Mouse (Mus musculus): ENCODE results near the gene Aqp2.

Aqp2 gene

DNA sequence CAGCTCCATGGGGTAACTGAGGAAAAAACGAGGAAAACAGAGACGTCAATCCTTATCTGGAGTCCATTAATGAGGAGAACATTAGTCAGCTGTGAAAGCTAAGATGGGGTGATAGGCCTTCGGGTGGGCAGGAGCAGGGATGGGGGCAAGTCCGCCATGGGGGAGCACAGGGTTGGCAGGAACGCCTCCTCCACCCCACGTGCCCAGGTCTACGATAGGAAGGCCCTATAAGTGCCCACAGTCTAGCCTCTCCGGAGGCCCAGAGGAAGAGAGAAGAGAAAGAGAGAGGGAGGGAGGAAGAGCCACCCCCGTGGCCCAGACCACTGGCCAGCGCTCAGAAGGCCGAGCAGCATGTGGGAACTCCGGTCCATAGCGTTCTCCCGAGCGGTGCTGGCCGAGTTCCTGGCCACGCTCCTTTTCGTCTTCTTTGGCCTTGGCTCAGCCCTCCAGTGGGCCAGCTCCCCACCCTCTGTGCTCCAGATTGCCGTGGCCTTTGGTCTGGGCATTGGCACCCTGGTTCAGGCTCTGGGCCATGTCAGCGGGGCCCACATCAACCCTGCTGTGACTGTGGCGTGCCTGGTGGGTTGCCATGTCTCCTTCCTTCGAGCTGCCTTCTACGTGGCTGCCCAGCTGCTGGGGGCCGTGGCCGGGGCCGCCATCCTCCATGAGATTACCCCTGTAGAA is at the start of gene Aqp2:
TSS of gene Aqp2 (plus strand) at position 254 of the 684 bp plus-strand sequence.
- no peak for DNase-seq

DNA sequence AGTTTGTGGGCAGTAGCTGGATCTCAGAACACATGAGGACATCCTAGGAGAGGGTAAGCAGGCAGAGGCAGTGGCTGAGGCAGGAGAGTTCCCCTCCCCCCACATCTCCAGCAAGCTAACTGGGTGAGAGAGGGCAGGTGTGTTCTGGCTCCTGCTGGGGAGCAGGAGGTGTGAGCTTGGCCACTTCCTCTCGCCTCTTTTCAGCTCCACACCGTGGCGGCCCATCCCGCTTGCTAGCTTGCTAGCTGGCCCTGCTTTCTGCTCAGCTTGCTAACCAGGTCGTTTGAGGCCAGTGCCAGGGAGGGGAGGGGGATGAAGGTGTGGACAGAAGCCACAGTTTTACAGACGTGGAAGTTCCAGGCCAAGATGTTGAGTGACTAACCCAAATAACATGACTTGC is 47.7 kb upstream of the Aqp2 start:
- DNase-seq, result no peak

DNA sequence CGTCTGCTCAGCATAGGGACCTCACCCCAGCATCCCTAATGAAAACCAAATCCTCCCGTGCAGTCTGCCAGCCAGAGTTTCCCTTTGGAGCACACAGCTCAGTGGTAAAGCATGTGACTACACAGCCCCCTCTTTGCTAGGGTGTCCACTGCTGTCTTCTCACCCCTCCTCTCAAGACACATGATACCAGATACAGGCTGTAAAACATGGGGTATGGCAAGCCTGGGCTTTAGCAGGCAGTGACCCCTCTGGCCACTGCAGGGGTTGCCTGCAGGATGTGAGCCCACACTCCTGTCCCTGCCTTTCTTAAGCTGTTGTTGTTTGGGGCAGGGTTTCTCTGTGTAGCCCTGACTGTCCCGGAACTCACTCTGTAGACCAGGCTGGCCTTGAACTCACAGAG is 46.8 kb upstream of the Aqp2 start:
- DNase-seq, result no peak

DNA sequence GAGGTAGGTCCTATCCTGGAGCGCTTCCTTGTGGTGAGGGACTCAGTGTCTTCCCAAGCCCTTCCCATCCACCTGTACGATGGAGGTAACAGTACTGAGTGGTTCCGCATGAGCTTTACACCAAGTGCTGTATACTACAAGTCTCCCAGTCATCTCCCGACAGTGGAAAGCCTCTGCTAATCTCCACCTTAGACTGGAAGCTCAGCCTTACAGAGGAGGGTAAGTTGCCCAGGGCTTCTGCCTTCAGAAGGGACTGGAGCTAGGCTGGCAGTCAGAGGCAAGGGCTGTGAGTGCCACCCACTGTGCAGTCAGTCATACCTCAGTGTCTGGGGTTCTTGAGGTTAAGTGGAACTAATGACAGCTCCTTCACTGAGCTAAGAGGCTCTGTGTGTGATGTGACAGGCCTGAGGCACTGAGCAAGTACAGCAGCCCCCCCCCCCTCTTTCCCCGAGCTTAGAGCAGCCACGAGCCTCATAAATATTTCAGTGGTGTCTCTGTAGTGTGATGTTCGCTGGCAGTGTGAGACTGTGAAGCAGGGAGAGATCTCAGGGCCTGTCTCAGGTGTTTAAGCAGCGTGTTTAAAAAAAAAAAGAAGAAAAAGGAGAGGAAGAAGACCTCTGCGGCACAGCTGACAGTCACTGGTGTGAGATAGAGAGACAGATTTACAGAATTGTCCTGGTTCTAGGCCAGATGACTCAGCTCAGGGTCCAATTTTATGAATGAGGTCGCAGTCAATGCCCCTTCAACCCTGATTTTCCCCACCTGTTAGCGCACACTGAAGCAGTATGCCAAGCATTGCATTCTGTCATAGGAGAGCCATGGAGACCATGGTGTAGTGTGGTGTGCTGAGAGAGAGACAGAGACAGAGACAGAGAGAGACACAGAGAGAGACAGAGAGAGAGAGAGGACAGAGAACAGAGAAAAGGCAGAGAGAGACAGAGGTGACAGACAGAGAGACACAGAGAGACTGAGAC is 41.7 kb upstream of the Aqp2 start:
- no peak for DNase-seq

DNA sequence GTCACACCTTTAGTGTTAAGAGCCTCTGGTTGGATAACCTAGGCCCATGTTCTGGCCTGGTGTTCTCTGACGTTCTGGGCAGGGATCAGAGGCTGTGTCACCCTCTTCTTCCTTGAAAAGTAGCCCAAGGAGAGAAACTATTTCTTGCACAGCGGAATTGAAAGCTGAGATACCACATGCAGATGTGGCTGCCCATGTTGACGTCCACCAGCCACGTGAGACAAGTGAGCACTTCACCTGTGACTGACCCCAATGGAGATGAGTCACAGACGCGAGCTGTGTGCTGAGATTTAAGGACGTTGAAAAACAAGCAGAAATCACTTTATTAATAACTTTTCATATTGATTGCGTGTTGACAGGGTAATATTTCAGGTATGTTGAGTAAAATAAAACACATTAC is 39.0 kb upstream of the Aqp2 start:
- no peak for DNase-seq

DNA sequence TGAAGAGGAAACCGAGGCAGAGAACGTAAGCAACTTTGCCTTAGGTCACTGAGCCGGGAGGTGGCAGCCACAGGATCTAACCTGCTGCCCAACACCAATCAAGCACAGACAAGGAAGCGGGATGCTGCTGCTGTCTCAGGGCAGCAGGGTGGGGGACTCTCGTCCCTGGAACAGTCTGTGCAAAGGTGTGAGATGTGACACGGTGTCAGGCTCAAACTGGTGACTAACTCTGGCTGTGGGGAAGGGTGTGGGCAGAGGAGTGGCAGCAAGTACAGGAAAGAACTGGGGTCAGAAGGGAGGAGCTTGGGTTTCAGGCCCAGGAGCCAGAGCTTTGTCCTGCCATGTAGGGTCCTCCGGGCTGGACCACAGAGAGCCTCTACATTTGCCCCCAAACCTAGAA is 34.8 kb upstream of the Aqp2 start:
- DNase-seq, result no peak

DNA sequence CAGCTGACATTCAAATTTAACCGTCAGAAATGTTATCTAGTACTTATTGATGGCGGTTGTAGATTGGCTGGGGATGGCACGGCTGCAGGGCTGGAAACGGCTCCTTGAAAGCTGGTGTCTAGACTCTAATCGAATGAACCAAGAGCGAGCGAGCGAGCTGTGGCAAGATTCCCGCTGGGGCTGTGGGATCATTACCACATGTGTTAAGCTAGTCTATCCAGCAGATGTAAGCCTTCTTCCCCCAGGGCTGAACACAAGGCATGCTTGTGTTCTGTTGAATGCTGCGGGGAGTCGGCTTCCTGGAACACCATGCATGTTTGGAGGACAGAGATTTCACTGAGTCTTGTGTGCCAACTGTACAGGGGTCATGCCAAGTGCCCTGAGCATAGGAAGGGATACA is 32.3 kb upstream of the Aqp2 start:
- no peak for DNase-seq

DNA sequence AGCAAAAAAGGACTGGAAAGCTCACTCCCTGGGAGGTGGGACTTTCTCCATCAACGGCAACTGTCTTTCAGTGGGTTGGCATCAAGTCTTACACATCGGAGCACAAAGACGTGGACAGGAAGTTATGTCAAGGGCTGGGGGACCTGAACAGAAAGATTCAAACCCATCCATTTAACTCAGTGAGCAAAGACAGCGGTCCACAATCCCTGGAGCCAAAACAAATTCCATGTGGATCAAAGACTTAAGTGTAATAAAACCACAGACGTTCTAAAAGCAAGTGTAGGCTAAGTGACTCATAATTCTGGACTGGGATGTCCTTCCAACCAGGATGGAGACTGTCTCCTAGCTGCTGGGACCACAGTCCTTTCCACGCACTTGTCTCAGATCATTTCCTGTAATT is 31.1 kb upstream of the Aqp2 start:
- no peak for DNase-seq

DNA sequence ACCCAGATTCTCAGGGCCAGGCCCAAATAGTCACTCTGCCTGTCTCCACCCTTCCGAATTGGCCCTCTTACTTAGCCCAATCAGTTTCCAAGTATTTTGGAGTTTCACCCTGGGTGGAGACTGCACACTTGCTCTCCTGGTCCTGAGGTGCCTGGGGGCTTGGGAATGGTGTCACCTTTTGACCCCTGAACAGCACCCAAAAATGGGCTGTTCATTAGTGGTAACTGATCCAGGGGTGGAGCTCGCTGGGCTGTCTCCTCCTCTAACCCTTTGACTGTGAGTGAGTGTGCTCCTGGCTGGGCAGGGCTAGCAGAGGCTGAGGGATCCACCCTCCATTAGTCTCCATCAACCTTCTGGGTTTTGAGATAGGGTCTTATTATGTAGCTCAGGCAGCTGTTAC is 29.0 kb upstream of the Aqp2 start:
- DNase-seq, result no peak

DNA sequence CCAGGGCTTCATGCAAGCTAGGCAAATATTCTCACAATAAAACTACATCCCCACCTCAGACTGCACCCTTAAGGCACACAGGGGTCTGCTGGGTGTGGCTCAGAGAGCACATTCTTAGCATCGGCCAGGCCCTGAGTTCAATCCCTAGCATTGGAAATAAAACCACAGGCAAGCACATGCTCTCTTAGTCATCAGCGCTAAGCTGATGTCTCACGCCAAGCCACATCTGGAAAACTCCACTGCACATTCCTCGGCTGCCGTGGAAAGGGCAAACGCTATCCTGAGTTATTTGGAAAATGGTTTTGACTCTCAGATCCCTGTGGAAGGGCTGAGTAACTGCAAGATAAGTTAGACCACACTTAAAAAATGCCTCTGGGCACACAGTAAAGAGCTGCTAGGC is 25.1 kb upstream of the Aqp2 start:
- no peak for DNase-seq

DNA sequence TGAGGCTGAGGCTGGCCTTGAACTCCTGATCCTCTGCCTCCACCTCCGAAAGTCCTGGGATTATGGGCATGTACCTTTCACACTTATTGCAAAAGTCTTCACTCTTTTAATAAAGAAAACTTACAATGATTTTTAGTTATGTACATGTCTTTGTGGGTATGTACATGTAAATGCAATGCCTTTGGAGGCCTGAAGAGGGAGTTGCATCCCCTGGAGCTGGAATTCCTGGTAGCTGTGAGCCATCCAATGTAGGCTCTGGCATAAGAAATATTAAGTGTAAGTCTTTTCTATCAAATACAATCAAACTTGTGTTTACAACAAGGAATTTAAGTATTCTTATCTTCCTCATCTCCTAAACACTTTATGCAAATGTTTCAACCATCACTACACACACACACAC is 19.9 kb upstream of the Aqp2 start:
- no peak for DNase-seq

DNA sequence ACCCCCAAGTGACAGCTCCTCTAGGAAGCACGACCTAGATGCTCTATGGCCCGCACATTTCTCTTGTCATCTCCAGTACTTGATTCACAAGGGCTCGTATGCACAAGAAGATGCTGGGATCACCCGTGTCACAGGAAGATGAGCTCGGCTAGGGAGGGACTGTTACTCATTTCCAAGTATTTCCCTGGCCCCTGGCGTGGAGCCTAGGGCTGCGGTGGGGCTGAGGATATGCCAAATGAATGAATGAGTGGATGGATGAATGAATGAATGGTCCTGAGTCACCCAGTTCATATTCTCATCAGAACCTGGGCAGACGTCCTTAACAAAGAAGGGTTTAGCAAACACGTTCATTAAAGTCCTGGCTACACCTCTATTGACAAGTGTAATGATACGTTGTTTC is 18.6 kb upstream of the Aqp2 start:
- no peak for DNase-seq

DNA sequence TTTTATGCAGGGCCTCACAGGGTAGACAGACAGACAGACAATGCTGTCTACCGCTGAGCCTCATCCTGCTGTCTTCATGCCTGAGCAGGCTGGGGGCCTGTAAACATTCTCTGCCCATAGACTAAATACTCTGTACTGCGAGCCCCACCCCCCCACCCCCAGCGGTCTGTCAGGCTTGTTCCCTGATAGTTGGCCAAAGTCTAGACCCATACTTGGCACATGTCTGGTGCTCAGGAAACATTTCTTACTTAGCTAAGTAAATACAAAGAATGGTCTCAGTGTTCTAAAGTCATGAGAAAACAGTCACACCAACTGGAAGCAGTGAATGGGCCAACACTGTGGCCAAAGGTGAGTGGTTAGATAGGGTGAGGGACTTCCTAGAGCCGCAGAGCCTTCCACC is 11.5 kb upstream of the Aqp2 start:
- DNase-seq, result no peak

DNA sequence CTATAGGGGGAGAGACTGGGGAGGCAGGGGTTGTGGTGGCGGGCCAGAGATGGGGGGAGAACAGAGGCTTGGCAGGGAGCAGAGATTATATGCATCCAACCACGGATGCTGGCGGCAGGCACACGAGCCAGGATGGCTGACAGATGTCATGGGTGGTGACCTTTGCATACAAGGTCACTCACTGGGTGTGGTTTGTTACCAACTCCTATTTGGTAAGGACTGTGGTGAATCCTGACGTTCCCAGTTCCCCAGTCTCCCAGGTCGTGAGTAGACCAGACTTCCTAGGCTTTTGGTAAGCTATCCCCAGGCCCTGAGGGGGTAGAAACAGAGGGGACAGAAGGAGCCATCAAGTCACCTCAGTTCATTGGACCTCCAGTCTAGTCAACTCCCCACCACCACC is 10.2 kb upstream of the Aqp2 start:
- no peak for DNase-seq

DNA sequence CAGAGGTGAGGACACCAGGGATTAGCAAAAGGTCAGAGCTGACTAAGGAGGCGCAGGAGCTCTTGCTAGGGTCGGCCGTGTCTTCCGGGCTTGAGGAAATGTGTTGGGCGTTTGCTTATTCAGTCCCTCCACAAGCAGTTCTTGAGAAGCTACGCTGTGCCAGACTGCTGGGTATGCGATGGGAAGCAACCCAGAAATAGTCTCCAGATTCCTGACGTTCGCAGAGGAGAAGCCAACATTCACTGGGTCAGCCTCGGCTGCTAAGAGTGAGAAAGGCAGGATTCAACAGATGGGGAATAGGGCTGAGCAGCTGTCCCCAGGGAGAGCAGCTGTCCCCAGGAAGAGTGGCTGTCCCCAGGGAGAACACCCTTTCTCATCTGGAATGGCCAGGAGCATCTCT is 9.7 kb upstream of the Aqp2 start:
- peak; percentile 27 for DNase-seq

DNA sequence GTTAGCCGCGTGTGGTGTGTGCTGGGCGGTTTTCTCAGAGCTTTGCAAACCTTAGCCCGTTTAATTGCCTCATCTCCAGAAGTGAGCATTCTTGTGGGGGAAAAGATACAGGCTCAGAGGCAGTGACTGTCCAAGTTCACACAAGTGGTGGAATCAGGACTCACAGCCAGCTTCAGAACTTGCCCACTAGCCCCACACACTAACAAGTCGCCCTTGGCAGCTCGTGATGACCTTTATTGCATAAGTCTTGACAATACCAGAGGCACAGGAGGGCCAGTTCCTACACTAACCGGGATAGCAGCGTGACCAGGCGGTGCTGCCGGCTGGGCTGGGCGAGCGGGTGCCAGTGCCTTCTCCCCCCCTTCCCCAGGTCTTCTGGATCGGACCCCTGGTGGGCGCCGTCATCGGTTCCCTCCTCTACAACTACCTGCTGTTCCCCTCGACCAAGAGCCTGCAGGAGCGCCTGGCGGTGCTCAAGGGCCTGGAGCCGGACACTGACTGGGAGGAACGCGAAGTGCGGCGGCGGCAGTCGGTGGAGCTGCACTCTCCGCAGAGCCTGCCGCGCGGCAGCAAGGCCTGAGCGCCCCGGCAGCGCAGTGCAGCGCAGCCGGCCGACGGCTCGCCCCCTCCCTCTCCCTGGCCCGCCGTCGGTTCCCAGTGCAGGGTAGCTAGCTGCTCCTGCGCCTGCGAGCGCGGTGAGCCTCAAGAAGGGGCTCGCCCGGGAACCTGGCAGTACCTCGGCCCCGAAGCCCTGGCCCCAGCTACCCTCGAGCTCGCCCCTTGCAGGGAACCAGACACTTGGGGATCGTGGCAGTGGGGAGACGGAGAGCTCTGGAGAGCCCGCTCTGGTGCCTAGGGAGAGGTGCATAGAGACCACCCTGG is 4.8 kb downstream of the Aqp2 start:
- no peak for DNase-seq

DNA sequence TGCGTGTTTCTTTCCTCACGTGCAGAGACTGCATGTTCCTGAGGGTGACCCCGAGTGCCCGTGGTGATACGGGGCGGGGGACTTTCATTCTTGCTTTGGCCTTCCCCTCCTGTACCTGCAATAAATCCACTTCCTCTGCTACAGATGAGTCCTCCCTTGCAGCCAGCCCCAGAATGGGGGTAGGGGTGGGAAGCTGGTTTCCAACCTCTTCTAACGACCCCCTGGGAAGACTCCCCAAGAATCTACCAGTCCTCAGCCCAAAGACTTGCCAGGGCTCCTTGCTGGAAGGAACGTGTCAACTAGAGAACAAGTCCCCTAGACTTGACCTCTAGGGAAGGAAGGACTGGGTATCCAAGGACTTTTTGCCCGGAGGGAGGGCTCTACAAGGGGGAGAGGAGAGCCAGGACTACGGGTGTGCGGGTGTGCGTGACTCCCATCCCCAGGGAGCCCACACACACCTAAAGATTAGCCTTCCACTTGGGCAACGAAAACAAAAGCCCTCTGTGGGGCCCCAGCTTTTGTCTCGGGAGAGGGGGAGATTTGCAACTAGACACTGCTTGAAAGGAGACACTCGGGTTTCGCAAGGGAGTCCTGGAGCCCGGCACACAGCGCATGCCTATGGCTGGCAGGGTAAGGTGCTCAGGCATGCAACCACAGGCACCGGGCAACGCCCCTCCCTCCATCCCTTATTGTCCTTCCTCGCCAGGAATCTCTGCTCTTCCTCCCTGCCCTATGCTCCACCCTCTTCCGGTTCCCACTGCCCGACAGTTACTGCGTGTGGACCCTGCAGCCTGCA is 5.8 kb downstream of the Aqp2 start:
- DNase-seq, result no peak

DNA sequence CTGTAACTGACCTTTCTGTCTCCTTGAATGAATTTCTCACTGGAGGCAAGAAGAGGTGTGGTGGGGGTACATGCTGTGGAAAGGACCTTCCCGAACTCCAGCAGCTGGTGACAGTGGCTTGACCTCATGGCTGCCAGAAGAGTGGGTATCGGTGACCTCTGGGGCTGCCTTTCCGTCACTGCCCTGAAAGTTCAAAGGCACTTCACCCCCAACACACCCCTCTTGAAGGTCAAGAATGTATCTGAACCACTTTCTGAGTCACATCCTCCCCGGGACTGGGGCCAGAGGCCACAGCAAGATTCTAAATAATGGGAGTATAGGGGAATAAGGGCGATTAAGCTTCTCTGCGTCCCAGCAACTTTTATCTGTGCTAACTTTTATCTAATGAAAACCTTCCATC is 6.9 kb downstream of the Aqp2 start:
- no peak for DNase-seq

DNA sequence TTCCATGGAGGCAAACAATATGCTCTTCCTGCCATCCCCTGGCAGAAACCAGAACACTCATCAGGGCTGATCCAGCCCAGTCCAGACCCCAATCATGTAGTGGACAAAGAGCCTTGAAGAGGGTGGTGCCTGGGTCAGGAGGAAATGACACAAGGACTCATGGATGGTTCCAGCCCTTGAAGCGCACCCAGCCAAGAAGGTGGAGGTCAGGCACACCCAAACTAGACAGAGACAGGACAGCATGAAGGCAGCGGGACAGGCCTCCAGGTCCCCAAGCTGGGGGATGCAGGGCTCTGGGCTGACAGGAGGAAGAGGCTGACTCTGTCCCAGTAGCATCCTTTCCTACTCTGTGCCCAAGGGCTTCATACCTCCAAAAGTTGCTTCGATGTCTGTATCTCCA is 7.7 kb downstream of the Aqp2 start:
- DNase-seq, result no peak

DNA sequence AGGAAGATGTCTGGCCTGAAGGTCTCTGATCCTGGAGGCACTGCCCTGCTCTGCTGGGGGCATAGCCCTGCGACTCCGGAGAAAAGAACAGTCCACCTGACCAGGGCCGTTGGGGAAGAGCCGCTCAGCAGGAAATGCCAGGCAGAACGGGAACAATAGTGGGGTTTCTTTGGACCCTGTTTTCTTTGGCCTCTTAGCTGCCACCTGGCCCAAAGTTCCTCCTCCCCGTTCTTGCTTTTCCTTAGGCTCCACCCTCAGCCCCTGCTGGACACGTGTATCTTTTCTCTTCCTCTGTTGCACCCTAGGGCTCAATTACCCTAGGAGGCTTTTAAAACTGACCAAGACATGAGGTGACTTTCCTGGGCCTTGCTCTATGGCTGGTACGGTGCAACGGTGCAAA is 10.4 kb downstream of the Aqp2 start:
- no peak for DNase-seq

DNA sequence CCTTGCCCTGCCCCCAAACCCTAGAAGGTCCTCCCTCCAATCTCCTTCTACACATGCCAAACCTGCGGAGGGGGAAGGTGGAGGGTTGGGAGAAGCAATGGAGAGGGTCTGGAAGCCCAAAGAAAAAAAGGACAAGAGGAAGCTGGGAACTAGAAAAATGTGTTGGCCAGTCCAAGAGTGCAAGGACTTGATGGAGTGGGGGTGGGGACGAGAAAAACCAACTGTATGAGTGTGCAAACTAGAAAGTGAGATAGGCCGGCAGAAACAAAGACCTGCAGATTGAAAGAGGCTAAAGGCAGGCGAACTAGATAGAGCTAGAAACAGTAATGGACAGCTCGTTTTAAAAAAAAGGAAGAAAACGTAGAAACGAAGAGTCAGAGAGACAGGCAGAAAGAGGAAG is 10.8 kb downstream of the Aqp2 start:
- no peak for DNase-seq

DNA sequence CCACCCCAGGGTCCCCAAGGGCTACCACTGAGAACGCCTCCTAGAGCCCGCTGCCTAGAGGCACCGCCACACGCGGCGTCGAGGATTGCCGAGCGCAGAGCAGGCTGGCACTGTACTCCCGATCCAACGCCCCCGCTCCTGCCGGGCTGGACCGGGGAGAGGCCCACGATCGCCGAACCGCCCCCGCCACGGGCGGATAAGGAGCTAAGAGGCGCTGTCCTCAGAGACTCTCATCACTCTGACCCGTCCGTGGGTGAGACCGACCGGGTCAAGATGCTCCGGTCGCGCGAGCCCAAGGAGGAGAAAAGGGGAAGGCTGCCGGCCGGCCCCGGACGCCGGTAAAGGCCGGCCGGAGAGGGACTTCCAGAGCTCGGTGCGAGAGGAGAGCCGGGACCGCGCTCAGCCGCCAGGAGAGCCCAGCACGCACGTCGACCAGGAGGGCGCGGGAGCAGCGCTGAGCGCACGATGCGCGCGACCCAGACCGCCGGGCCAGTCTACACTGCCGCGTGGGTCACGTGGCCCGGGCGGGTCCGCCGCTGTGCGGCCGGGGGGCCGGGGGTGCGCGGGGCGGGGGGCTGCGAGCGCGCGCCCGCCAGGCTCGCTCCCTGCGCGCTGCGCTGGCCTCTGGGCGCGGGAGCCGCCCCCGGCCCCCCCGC is 11.7 kb downstream of the Aqp2 start, which contains the start of gene Aqp5:
TSS of gene Aqp5 (plus strand) at position 354 of the 656 bp plus-strand sequence.
- DNase-seq, result no peak
